Mouse (Mus musculus) adrenal gland, postnatal 10 days (tissue): ENCODE measurements around the gene Lrrtm3. TPM values are rescaled to one million over a fixed set of nuclear protein-coding genes. Genes with fewer than 3 reads are reported as not detected.

Source experiments
- DNase-seq: peaks from one replicate; pipeline ENCODE4 v3.0.0; 2021; ENCODE audit warnings: mixed read lengths
- total RNA-seq, 2 experiments: library from RNA; stranded (reverse); gene quantifications; 2 replicates each; pipeline ENCODE4 v1.2.3; 2021

Gene Lrrtm3
- total RNA-seq, 2 experiments from 2014 or later: 0.76 to 0.81 TPM

DNA sequence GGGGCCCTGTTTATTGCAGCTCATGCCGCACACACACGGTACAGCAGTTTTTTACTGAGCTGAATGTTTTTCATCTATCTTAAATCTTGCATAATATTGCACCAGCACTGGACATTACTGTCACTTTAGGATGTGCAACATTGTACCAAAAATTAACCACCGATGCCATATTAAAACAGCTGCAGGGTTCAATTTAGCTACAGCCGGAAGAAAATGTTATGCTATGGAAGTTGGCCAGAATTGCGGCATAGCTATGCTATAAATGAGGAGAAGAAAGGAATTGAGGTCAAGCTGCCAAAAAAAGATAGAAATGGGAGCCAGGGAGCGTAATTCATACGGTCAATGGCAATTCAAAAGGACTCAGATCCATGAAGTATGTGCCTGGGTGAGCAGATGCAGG is 48.9 kb downstream of the Lrrtm3 start:
- no peak for DNase-seq

DNA sequence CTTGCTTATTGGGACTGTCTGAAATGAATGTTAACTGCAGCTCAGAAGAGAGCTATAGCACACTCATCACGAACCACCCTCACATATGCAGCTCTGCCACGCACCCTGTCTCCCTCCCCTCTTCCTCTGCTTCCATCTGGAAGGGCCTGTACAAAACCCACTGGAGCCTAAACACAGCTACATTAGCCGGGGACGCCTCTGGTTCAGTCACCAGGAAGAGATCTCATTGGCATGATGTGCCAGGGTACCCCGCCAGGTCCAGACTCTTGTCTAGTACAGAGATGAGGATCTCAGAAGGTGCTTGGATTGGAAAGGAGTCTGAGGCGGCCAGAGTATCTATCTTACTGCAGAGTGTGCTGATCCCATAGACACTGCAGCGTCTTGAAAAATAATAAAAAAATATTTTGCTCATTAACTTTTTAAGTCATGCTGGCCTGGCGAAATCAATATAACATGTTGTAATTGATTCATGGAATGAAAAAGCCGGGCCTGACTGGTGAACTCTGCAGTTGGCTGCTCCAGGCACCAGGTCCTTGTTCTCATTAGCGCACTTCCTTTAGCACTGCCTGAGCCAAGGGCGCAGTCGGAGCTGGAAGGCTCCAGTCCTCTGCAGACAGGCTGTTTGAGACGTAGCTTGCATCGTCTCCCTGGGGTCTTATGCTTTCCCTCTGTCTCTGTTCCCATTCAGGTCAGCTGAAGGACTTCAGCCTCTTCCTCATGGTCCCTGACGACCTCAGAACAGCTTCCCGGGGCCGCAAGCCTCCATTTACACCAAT is 50.1 kb downstream of the Lrrtm3 start:
- DNase-seq: no peak

DNA sequence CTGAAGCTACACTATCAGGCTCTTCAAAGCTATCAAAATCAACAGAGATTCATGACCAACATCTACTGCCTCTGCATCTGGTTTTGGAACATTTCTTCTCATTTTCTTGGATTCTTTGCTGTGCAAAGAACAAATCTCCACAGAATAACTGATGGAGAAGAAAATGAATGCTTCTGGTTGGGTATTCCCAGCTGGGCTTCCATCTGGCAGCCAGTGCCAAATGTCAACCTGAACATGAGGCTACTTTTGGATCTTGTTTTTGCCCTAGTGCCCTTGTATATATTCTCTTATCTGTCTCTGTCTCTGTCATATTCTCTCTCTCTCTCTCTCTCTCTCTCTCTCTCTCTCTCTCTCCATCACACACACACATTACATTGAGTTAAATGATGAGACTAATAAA is 59.2 kb downstream of the Lrrtm3 start:
- no peak for DNase-seq

DNA sequence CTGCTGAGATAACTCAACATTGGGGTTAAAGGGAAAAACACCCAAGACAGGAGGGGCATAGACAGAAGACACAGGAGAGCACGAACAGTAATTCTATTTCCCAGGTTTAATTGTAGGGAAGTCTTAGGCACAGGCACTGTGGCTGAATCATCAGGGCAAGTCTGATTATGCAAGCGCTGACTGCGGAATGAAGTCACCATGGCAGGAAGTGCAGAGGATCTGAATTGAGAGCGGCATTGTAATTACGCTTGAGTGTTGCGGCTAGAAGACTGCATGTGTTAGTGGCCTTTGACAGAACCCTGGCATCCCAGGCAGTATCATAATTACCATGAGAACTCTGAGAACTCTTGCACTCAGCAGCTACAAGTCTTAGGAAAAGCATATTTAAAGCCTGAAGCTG is 66.7 kb downstream of the Lrrtm3 start:
- DNase-seq: peak; percentile 2

DNA sequence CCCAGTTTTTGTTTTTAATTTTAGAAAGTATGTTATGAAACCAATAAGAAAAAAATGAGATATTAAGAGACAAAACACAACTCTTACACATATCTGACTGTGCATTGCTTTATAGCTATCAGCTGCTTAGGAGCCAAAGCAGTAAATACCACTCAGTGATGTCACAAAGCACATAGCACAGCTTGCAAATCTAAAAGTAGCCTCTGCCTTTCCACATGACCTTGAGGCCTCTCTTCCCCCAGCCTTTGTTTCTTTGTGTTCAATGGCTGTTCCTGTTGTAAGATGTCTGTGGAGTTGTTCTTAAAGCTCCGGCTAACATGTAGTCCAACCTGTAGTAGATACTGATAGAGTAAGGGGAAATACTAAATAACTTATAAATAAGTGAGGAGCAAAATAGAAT is 69.7 kb downstream of the Lrrtm3 start:
- no peak for DNase-seq

DNA sequence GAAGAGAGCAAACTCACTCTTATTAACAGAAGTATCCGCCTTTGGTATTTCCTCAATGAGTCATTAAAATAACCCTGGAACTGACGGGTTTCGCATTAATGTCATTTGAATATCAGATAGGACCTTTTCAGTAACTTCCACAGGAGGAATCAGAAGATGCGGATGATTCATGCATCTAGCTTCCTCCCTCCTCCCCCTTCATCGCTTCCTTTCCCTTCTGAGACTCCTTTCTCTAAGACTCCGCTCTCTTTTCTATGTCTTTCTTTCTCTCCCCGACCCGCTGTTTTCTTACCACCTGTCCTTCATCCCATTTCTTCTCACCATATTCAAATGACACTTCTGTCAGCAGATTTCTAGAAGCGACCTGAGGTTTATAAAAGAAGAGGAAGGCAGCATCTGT is 88.1 kb downstream of the Lrrtm3 start:
- no peak for DNase-seq

DNA sequence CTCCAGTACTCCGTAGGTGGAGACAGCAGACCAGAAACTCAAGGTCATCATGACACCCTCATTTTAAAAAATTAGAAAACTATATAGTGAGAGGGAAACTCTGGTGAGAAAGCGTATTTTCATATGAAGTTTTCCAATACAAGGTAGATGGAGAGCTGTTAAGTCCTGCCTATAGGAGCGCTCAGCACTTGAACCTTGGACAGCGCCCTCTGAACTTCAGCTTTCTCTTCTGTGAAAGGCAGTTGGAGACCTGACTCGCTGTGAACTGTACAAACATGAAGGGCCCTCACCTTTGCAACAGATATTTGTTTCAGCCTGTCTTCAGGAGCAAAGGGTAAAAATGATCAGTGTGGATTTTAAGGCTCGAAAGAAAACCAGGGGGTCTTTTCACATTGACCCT is 88.5 kb downstream of the Lrrtm3 start:
- peak; percentile 15 for DNase-seq

DNA sequence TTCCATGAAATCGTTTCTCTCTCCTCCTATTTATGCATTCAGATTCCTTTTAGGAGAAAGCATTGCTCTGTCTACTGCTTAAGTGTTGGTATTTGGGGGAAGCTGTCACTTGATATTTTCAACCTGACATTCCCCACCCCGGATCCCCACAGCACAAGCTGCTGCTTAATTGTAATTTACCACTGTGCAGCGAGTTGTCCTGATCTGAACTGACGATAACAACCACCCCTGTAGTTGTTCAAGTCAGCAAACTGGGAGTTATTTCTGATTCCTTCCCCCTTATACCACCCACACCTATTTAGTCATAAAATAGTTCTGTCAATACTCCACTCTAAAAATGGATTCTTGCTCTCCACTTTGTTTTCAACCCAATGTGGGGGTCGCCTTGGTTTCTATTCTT is 95.8 kb downstream of the Lrrtm3 start:
- DNase-seq: no peak

DNA sequence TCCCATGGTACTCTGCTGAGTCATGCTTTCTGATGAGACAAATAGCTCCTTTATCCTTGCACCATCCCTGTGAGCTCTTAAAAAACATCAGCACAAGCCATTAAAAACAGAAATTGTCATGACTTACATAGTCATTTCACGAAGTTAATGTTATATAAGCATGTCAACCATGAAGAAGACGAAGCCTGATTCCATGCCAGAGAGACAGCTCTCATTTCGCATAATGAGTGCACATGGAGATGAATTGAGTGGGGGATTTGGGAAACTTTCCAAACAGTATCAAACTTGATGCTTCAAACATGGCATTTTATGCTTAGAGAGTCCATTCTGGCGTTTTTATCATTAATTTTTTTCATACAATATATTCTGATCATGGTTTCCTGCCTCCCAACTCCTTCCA is 104.5 kb downstream of the Lrrtm3 start:
- no peak for DNase-seq

DNA sequence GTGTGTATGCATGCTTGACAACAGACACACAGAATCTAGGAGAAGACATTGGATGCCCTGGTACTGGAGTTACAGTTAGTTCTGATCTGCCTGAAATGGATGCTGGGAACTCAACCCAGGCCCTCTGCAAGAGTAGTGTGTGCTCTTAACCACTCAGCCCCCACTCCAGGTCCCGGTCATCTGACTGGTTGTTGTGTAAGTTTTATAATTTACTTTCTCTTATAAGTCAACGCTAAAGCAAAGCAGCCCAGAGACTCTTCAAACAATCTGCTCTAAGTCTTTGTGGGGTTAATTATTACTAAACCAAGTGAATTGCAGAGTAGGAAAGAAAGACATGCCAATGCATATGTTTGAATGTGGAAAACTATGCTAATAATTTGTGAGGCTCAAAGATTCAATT is 110.7 kb downstream of the Lrrtm3 start:
- DNase-seq: no peak

DNA sequence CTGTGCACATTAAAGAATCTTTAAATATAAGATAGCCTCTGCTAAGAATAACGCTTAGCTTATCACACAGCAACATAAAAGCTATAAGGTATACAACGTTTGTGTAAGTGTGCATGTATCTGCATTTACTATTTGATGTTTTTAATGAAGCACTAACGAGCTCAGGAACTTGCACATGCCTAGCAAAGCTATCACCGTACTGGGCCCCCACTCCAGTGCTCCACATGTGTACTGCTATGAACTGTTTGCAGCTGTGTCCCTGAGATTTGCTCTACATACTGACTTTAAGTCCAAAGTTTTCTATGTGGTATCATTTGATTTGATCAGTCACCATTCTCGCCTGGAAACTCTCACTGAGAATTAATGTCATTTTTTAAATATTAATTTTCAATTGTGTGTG is 111.1 kb downstream of the Lrrtm3 start:
- DNase-seq: no peak

DNA sequence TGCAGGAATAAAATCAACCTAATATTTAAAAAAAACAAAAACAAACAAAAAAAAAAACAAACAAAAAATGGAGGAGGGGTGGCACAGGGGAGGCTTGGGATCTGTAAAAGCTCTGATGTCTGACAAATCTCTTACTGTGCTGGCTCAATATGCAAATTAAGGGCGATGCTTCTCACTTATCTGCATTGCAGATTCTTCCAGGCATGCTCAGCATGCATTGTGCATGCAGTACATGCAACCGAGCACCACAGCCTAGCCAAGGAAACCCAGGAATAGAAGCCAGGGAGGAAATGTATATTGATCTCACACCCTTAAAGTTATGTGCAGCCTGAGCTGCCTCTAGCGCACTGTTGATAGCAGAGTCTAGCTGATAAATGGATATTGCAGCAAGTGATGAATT is 111.5 kb downstream of the Lrrtm3 start:
- DNase-seq: no peak

DNA sequence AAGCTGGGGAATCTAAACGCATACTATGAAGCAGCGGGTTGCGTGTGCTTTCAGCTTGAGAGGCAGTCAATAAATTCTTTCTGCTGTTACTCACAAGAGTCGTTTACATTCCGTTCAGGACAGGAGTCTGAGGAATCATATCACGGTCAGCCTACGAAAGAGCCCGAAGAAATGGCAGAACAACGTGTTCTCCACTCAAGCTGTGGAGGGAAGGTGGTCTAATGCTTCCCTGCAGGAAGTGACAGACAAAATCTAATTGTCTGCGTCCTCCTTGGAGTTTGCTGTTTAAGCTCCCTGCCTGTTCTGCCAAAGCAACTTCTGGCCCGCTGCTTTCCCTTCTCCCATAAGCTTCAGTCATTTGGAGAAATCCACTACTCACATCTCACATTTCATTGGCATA is 112.0 kb downstream of the Lrrtm3 start:
- DNase-seq: no peak

DNA sequence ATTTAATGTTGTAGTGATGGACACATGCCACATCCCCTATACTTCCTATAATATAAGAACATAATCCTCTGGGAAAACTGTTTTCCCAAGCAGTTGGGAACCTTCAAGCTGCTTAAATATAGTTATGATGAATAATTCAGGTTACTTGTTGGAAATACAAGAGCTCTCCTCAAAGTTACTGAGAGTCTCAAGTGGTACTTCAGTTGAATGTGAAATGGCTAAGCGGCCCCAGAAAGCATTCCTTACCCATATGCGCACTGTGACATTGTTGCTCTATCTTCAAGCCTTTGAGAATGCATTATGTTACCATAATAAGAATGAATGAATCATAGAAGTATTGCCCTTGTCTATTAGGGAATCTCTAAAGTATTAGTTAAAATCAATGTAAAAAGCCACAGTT is 117.8 kb downstream of the Lrrtm3 start:
- DNase-seq: no peak

DNA sequence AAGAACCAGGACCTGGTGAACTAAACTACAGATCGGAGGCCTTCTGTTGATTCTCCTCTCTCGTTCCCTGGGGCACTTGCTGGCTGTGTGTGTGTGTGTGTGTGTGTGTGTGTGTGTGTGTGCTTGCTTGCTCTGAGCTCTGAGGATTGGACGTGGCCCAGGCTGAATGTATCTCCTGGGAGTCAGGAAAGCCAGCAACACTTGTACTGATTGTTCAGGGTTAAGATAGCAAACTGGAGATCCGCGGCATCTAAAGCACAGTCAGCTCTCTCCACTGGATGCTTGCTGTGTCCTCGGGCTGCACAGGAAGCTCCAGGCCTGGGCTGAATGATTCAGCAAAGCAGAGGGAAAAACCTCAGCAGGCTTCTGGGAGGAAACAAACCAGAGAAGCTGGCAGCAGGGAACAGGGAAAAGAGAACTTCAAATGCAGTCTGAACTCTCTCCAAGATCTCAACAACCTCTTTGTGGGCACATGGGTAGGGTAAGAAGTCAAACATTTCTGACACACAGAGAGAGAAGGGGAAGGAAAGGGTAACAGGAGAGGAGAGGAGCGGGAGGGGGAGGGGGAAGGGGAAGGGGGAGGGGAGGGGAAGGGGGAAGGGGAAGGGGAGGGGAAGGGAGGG is 135.7 kb downstream of the Lrrtm3 start:
- DNase-seq: peak; percentile 56

DNA sequence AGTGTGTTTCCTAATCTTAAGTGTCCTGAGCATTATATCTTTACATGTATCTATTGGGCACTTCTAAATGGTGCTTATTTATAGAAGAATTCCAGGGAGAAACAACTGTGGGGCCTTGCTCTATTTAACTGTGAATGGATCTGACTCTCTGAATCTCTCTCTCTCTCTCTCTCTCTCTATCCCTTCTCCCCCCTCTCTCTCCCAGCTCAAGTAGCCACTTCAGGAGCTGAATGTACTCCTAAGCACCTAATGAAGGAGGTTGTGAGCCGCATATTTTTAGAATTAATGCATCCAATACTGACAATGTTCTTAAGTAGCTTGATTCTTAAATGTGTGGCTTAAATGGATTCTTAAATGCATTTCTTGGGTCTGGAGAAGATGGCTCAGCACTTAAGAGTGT is 138.6 kb downstream of the Lrrtm3 start:
- no peak for DNase-seq

DNA sequence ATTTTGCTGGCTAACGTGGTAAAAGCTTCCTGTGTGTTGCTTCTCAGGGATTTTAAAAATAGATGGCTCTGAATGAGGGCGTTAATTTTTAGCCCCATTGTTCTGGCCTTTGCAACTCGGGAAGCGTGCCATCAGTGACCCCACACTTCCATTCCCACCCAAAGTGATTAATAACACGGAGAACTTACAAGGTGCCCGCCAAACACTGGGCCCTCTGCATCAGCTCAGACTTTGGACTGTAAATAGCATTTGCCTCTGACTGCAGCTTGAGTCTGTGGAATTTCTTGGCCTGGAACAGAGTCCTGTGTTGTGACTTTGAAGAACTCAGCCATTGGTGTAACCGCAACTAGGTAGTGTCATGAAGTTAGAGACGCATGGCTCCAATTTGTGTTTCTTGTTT is 139.2 kb downstream of the Lrrtm3 start:
- peak; percentile 2 for DNase-seq

DNA sequence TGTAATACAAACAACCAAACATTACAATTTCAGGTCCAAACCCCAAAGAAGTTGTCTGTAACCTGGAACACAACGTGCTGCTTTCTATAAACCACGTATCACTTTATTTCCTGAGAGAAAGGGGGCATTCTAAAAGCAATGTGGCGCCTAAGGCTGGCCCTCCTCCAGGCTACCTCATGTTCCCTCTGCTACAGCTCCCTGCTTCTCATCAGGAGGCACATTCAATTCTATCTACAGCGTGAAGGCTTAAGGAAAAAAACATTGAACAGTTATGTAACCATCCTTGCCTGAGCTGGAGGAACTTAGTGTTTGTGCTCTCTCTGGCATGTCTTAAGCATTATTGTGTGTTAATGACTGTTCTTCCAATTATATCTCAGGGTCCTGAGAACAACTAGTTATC is 142.8 kb downstream of the Lrrtm3 start:
- no peak for DNase-seq

DNA sequence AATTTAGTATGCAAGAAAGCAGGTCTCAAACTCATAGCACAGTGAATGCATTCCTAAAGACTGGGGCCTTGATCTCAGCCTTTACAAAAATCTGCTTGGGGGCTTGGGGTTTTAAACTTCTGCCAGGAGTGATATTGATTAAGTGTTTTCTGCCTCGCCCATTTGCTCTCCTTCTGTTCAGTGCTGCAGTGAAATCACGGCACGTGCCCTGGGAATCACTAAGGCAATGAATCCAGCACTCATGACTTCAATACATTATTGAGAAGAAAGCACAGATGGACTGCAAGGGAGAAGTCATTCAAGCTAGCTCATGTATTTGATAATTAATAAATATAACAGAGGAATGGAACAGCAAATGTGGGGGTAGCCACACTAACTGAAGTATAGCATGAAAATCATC is 144.5 kb downstream of the Lrrtm3 start:
- no peak for DNase-seq

DNA sequence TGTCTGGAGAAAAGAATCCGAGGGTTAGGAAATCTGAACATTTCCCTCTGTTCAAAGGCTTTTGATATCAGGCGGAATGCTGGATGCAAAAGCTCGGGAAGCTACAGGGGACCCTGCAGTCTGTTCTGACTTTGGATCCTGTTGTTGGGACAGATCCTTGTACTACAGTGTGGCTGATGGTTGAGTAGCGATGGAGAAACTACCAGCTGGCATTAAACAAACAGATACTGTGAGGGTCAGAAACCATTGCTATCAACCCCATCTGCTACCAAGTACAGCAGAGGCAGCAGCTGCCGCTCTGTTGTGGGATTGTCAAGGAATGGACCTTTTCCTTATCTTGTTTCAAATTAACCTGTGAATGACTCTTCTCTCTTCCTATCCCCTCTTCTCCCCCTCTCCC is 156.1 kb downstream of the Lrrtm3 start:
- no peak for DNase-seq

DNA sequence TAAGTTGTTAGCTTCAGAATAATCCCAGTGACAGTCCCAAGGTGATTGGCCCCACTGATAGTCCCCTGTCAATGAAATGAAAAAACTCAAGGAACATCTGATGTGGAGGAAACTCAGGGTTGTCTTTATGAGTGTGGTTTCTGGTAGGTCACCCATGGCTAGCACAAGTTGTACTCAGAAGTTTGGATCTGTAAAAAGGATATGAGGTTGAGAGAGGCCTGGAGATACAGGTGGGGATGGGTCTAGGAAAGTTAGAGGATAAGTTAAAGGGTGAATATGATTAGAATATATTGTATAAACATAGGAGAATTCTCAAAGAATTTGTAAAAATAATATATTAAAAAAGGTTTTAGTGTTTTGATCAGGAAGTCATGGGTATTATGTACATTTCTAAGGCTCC is 162.7 kb downstream of the Lrrtm3 start, which contains the start of gene Gm10118:
TSS of gene Gm10118 (minus strand) at position 101 of the 400 bp plus-strand sequence.
- DNase-seq: no peak

DNA sequence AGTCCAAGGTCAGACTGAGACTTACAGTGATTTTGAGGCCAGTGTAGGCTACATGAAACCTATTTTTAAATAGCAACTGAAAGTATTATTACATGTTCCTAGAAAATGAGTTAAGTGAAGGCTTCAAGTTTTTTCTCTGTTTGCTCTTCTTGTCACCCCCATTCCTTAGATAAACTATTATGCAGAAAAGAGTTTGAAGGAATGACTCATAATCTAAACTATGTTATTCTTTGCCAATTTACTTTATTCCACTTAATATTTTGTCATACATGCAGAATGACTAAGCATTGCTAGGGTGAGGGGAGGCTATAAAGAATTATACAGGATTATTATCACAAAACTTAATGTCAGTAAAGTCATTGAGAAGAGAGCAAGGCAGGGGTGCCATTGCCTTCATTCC is 181.2 kb downstream of the Lrrtm3 start:
- no peak for DNase-seq

DNA sequence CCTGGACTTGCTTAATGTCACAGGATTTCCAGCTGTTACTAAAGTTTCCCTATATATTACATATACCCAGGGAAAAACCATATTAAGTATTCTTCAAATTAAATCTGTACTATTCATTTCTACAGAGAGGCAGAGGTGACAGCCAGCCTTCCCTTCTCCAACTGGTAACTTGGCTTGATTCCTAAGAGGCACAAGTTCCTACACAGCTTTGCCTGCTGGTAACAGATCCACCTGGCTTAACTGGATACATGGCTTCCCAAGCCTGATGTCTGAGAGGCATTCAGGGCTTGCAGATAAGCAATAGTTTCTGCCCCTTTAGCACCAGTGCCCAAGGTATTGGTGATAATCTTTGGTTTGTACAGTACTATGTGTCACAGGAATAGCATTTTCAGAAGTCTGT is 190.2 kb downstream of the Lrrtm3 start:
- DNase-seq: no peak

DNA sequence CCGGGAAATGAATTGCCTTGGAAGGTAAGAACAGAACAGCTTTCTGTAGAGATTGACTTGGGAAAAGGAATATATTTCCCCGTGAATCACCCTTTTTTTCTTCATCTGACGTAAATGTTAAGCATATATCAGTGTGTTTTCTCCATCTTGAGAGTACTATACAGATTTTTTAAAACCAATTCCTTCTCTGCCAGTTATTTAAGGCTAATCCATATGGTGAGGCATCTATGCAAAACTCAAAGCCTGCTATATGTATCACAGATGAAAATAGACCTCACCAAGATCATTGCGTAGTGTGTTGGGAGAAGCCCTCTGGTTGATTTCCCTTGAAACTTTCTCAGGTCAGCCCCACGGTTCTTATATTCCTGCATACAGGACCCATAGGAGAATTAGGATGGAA is 195.5 kb downstream of the Lrrtm3 start:
- DNase-seq: no peak
